Mouse (Mus musculus) midbrain, embryonic 12.5 days (tissue): ENCODE results near the gene Ppp1r13b. TPM values are rescaled to one million over a fixed set of nuclear protein-coding genes. Genes with fewer than 3 reads are reported as not detected.
A peak's percentile ranks its signal among the peaks of the same experiment; 100 is the strongest.

Experiments
- ATAC-seq: fragments of 200-750 bp; cut with Nextera tagmentation; 2 replicates; pipeline ENCODE4 v1.8.0; 2017; ENCODE audit warnings: low read depth, moderate TSS enrichment, moderate library complexity; ENCODE audit not compliant: low FRiP score
- H3K27ac ChIP-seq: fragments of 300-500 bp; sonication (generic); replicated peaks from 2 replicates; pipeline ENCODE4 v1.5.1; 2016; ENCODE audit warnings: mild to moderate bottlenecking
- H3K27me3 ChIP-seq: fragments of 300-500 bp; sonication (generic); 2 replicates; pipeline ENCODE4 v1.6.1; 2016; ENCODE audit warnings: mild to moderate bottlenecking
- H3K36me3 ChIP-seq: fragments of 300-500 bp; sonication (generic); 2 replicates; pipeline ENCODE4 v1.6.1; 2016
- H3K4me1 ChIP-seq: fragments of 300-500 bp; sonication (generic); 2 replicates; pipeline ENCODE4 v1.6.1; 2016
- H3K4me2 ChIP-seq: fragments of 300-500 bp; sonication (generic); replicated peaks from 2 replicates; pipeline ENCODE4 v1.6.1; 2016; ENCODE audit warnings: mild to moderate bottlenecking, moderate library complexity
- H3K4me3 ChIP-seq: fragments of 300-500 bp; sonication (generic); 2 replicates; pipeline ENCODE4 v1.5.1; 2016; ENCODE audit warnings: mild to moderate bottlenecking
- H3K9ac ChIP-seq: fragments of 300-500 bp; sonication (generic); replicated peaks from 2 replicates; pipeline ENCODE4 v1.6.1; 2016; ENCODE audit warnings: mild to moderate bottlenecking, moderate library complexity
- H3K9me3 ChIP-seq: fragments of 300-500 bp; sonication (generic); 2 replicates; pipeline ENCODE4 v1.6.1; 2016; ENCODE audit warnings: mild to moderate bottlenecking
- WGBS: fragments of 180-500 bp; shearing (Covaris S2); methylation state at CpG from one replicate; pipeline ENCODE4 v1.1.7; 2016; 5-methylcytosine and 5-hydroxymethylcytosine counted together
- polyA plus RNA-seq: library from polyadenylated mRNA; unstranded; fragments of >200 nt; fragmentation: Nextera tagmentation; extraction: Ambion mirVana; gene quantifications from 2 replicates; pipeline ENCODE4 v1.2.1, GENCODE M21; 2016

The Ppp1r13b gene
- polyA plus RNA-seq, 1 experiment from 2014 or later = 11.6 TPM

DNA sequence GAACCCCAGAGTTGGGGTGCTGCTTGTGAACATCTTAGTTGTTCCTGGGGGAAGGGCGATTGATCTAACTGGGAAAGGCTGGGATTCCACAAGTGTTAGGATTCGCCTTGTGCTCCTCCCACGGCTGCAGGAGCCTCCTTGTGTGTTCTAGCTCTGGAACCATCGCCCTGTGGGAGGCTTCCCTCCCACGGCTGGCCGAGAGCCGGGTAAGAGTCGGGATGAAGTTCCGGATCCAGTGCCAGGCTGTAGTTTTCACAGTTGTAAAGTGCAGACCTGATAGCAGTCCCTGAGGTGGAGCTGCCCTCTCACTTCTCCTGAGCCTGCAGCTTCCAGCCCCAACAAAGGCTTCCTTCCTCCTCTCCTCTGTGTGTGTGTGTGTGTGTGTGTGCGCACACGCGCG is 91.4 kb downstream of the Ppp1r13b start:
- WGBS = 66% methylated on average over 13 of the region's 13 CpGs
- H3K9ac ChIP-seq = no peak overlapping the region
- H3K4me1 ChIP-seq = peaks cover 33% of the 10 kb centered on the region
- no peak for ATAC-seq
- no peak overlapping the region for H3K27ac ChIP-seq
- H3K4me3 ChIP-seq = no peak overlapping the region
- H3K4me2 ChIP-seq = peak overlapping the region; percentile 12
- H3K27me3 ChIP-seq = peaks cover 6% of the 10 kb centered on the region; the same call in 1 of the 2 replicates
- H3K9me3 ChIP-seq = no peaks in the 10 kb centered on the region
- H3K36me3 ChIP-seq = no peaks in the 10 kb centered on the region

GRCm38 (mm10) chr12:111814769-111815762 is 92.8 kb downstream of the Ppp1r13b start:
- Histone ChIP-seq H3K4me2 (peak overlapping the region; percentile 86), H3K36me3 (no peaks in the 10 kb centered on the region), H3K4me3 (peak overlapping the region; percentile 74), H3K9ac (peak overlapping the region; percentile 77), H3K27me3 (peaks cover 6% of the 10 kb centered on the region; the same call in 1 of the 2 replicates), H3K4me1 (peaks cover 35% of the 10 kb centered on the region), H3K27ac (no peak overlapping the region), H3K9me3 (no peaks in the 10 kb centered on the region)
- no peak for ATAC-seq
- WGBS = 28% methylated on average over 19 of the region's 19 CpGs

GRCm38 (mm10) chr12:111813766-111814617 is 93.9 kb downstream of the Ppp1r13b start, which contains the start of the genes Xrcc3 and Zfyve21:
Gene Xrcc3 (minus strand): TSS chr12:111813873.
Gene Zfyve21 (plus strand): TSS chr12:111814170.
- peak within 1 kb of the TSS; percentile 82 for H3K27ac ChIP-seq
- H3K27me3 ChIP-seq = peaks cover 6% of the 10 kb centered on the region; the same call in 1 of the 2 replicates
- peak within 1 kb of the TSS; percentile 86 for H3K4me2 ChIP-seq
- H3K9me3 ChIP-seq = no peaks in the 10 kb centered on the region
- H3K4me1 ChIP-seq = peaks cover 45% of the 10 kb centered on the region
- peak; percentile 99 for ATAC-seq
- peak within 1 kb of the TSS; percentile 74 for H3K4me3 ChIP-seq
- WGBS = under 1% methylated on average over 77 of the region's 87 CpGs
- H3K36me3 ChIP-seq = peaks cover 3% of the 10 kb centered on the region
- H3K9ac ChIP-seq = peak within 1 kb of the TSS; percentile 77

GRCm38 (mm10) chr12:111813111-111813765 is 94.7 kb downstream of the Ppp1r13b start:
- no peaks in the 10 kb centered on the region for H3K9me3 ChIP-seq
- WGBS = 4% methylated on average over 27 of the region's 27 CpGs
- peak overlapping the region; percentile 60 for H3K9ac ChIP-seq
- H3K4me3 ChIP-seq = peak overlapping the region; percentile 74
- H3K27ac ChIP-seq = no peak overlapping the region
- H3K4me2 ChIP-seq = peak overlapping the region; percentile 77
- peaks cover 45% of the 10 kb centered on the region for H3K4me1 ChIP-seq
- peaks cover 9% of the 10 kb centered on the region for H3K36me3 ChIP-seq
- no peak for ATAC-seq
- peaks cover 6% of the 10 kb centered on the region; the same call in 1 of the 2 replicates for H3K27me3 ChIP-seq

- no peak overlapping the region for H3K27ac ChIP-seq
- H3K36me3 ChIP-seq = peaks cover 16% of the 10 kb centered on the region
- ATAC-seq = no peak
- no peaks in the 10 kb centered on the region for H3K9me3 ChIP-seq
- H3K4me2 ChIP-seq = peak overlapping the region; percentile 77
- H3K4me3 ChIP-seq = peak overlapping the region; percentile 74
- H3K9ac ChIP-seq = peak overlapping the region; percentile 60
- H3K27me3 ChIP-seq = peaks cover 6% of the 10 kb centered on the region; the same call in 1 of the 2 replicates
- H3K4me1 ChIP-seq = peaks cover 45% of the 10 kb centered on the region
- WGBS = 75% methylated on average over 12 of the region's 12 CpGs
These were observed 95.3 kb downstream of the Ppp1r13b start for GRCm38 (mm10) chr12:111812611-111813010.

GRCm38 (mm10) chr12:111812075-111812474 is 95.8 kb downstream of the Ppp1r13b start:
- H3K9me3 ChIP-seq = no peaks in the 10 kb centered on the region
- peaks cover 6% of the 10 kb centered on the region; the same call in 1 of the 2 replicates for H3K27me3 ChIP-seq
- peaks cover 20% of the 10 kb centered on the region for H3K36me3 ChIP-seq
- ATAC-seq = no peak
- peak overlapping the region; percentile 77; the same call in 1 of the 2 replicates for H3K4me2 ChIP-seq
- H3K4me3 ChIP-seq = no peak overlapping the region
- 87% methylated on average over 13 of the region's 13 CpGs for WGBS
- H3K9ac ChIP-seq = peak overlapping the region; percentile 60; the same call in 1 of the 2 replicates
- H3K27ac ChIP-seq = no peak overlapping the region
- H3K4me1 ChIP-seq = peaks cover 45% of the 10 kb centered on the region

GRCm38 (mm10) chr12:111809762-111810161 is 98.1 kb downstream of the Ppp1r13b start:
- peak; percentile 6 for ATAC-seq
- H3K4me2 ChIP-seq = 0 out of 2 replicates have a peak overlapping the region, but pooled peaks have one; percentile 14
- H3K36me3 ChIP-seq = peaks cover 42% of the 10 kb centered on the region

GRCm38 (mm10) chr12:111808775-111809174 is 99.1 kb downstream of the Ppp1r13b start:
- H3K36me3 ChIP-seq = peaks cover 51% of the 10 kb centered on the region
- 92% methylated on average over 6 of the region's 6 CpGs for WGBS
- H3K4me2 ChIP-seq = no peak overlapping the region
- peaks cover 6% of the 10 kb centered on the region; the same call in 1 of the 2 replicates for H3K27me3 ChIP-seq
- peaks cover 23% of the 10 kb centered on the region for H3K4me1 ChIP-seq
- H3K27ac ChIP-seq = 0 out of 2 replicates have a peak overlapping the region, but pooled peaks have one; percentile 68
- no peak overlapping the region for H3K4me3 ChIP-seq
- no peak overlapping the region for H3K9ac ChIP-seq
- ATAC-seq = no peak
- H3K9me3 ChIP-seq = no peaks in the 10 kb centered on the region

More at GRCm38 (mm10) chr12:111809762-111810161, 98.1 kb downstream of the Ppp1r13b start:
- no peak overlapping the region for H3K4me3 ChIP-seq
- H3K9ac ChIP-seq = 0 out of 2 replicates have a peak overlapping the region, but pooled peaks have one; percentile 39
- H3K9me3 ChIP-seq = no peaks in the 10 kb centered on the region
- H3K27ac ChIP-seq = peak overlapping the region; percentile 68
- H3K27me3 ChIP-seq = peaks cover 6% of the 10 kb centered on the region; the same call in 1 of the 2 replicates
- peaks cover 28% of the 10 kb centered on the region for H3K4me1 ChIP-seq
- WGBS = 5% methylated on average over 9 of the region's 9 CpGs

GRCm38 (mm10) chr12:111803538-111803937 is 104.4 kb downstream of the Ppp1r13b start:
- WGBS = 91% methylated on average over 5 of the region's 5 CpGs
- Histone ChIP-seq H3K27ac (no peak overlapping the region), H3K9me3 (no peaks in the 10 kb centered on the region), H3K27me3 (no peaks in the 10 kb centered on the region), H3K36me3 (peaks cover 89% of the 10 kb centered on the region), H3K4me2 (no peak overlapping the region), H3K4me1 (no peaks in the 10 kb centered on the region), H3K4me3 (no peak overlapping the region), H3K9ac (no peak overlapping the region)
- ATAC-seq = no peak

- no peaks in the 10 kb centered on the region for H3K4me1 ChIP-seq
- 85% methylated on average over 10 of the region's 10 CpGs for WGBS
- H3K27me3 ChIP-seq = no peaks in the 10 kb centered on the region
- ATAC-seq = no peak
- H3K9me3 ChIP-seq = no peaks in the 10 kb centered on the region
- no peak overlapping the region for H3K27ac ChIP-seq
- no peak overlapping the region for H3K4me2 ChIP-seq
- peaks cover 89% of the 10 kb centered on the region for H3K36me3 ChIP-seq
- H3K4me3 ChIP-seq = no peak overlapping the region
- no peak overlapping the region for H3K9ac ChIP-seq
These were observed 107.3 kb downstream of the Ppp1r13b start for GRCm38 (mm10) chr12:111800459-111801183.
